Mouse (Mus musculus) olfactory bulb, adult 2 months (tissue): ENCODE data around the gene Kctd19.

Experiments used
- CTCF ChIP-seq: fragments of 200-500 bp; IDR thresholded peaks from 2 replicates; pipeline ENCODE4 v1.5.1; 2012; ENCODE audit warnings: low read depth, mild to moderate bottlenecking, low read length, moderate library complexity; ENCODE audit not compliant: insufficient read depth
- POLR2A ChIP-seq: fragments of 200-500 bp; IDR thresholded peaks from 2 replicates; pipeline ENCODE4 v1.6.1; 2012; ENCODE audit warnings: mild to moderate bottlenecking, low read depth, low read length, moderate library complexity; ENCODE audit not compliant: insufficient read depth

DNA sequence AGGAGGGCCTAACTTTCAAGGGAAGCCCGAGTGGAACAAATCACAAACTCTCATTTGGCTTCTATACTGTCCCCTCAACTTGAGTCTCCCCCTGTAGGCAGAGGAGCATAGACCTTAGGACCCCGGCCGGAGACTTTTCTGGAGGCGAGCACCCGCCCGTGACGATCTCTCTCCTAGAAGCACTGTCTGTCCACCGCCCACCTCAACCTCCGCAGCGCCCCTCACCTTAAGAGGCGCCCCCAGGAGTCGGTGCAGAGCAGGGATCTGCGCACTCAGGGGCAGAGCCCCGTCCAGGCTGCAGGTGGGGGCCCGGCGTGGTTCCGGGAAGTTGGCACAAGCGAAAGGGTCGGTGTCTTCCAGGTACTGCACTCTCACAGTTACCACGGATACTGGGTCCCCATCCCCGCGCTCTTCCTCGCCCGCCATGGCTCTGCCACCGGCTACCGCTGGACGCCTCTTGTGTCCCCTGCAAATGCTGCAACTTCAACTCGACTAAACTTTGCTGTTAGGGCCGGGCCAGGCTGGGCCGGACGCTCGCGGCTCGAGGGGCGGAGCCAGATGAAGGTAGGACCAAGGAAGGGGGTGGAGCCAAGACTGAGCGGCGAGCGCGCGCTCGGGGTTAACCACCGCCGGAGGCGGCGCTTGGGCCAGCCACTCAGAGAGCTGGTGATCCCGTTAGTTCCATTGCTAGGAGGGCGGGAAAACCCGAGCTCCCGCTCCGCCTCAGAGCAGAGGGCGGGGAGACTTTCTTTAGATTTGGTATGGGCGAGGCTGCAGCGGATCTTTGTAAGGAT is 65.7 kb downstream of the Kctd19 start, which contains the start of gene Fhod1:
- TF ChIP-seq CTCF (no peak), POLR2A (0 out of 2 replicates have a peak, but pooled peaks have one; percentile 23)
